Mouse (Mus musculus): ENCODE data around the gene Brd3os. TPM values are rescaled to one million over a fixed set of nuclear protein-coding genes. Genes with fewer than 3 reads are reported as not detected.

The Brd3os gene
- polyA plus RNA-seq, 1 experiment from 2014 or later = 3.7 TPM

GRCm38 (mm10) chr2:27486725-27487124 is 44.6 kb downstream of the Brd3os start:
- no peak for ATAC-seq (ENCODE audit: extremely low read depth, insufficient number of reproducible peaks, low FRiP score, low TSS enrichment)
- H3K4me2 ChIP-seq = no peak overlapping the region

DNA sequence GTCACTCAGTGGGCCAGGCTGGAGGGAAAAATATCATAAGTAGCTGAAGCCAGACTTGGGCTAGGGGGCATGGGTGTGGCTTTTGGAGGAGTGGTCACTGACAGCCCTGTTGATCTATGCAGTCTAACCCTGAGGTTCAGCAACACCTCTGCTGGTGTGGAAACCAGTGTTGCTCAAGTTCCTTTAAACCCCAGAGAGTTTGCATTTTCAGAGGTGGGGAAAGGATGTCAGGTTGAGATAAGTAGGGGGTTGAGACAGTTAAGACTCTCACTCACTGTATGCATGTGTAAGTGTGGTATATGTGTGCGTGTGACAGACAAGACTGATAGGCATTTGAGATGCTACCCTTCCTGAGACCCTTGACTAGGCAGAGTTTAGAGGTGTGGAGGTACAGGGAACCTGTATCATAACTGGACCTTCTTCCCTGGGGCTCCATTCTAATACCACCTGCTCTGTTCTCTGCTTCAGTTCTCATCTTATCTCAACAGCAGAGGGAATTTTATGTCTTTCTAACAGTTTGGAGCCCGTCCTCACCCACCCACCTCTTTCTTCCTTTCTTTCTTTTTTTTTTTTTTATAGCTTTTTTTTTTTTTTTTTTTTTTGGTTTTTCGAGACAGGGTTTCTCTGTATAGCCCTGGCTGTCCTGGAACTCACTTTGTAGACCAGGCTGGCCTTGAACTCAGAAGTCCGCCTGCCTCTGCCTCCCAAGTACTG is 45.4 kb downstream of the Brd3os start:
- Histone ChIP-seq H3K9me3 (no peaks in the 10 kb centered on the region), H3K27ac (replicated peaks) (no peak overlapping the region), H3K27me3 (replicated peaks) (no peaks in the 10 kb centered on the region), H3K4me3 (no peak overlapping the region), H3K4me1 (peaks cover 5% of the 10 kb centered on the region), H3K9ac (no peak overlapping the region), H3K4me2 (no peak overlapping the region), H3K36me3 (no peaks in the 10 kb centered on the region)
- WGBS = 61% methylated on average over 3 of the region's 4 CpGs
- ATAC-seq (ENCODE audit: extremely low read depth, insufficient number of reproducible peaks, low FRiP score, low TSS enrichment) = no peak

More at GRCm38 (mm10) chr2:27486725-27487124, 44.6 kb downstream of the Brd3os start:
- 69% methylated on average over 4 of the region's 4 CpGs for WGBS
- Histone ChIP-seq H3K4me3 (no peak overlapping the region), H3K9ac (no peak overlapping the region), H3K27me3 (replicated peaks) (no peaks in the 10 kb centered on the region), H3K4me1 (peaks cover 5% of the 10 kb centered on the region), H3K36me3 (no peaks in the 10 kb centered on the region), H3K27ac (replicated peaks) (no peak overlapping the region), H3K9me3 (no peaks in the 10 kb centered on the region)

GRCm38 (mm10) chr2:27488362-27488761 is 46.2 kb downstream of the Brd3os start:
- 79% methylated on average over 1 of the region's 1 CpGs for WGBS
- no peak for ATAC-seq (ENCODE audit: extremely low read depth, insufficient number of reproducible peaks, low FRiP score, low TSS enrichment)
- Histone ChIP-seq H3K27ac (replicated peaks) (no peak overlapping the region), H3K9ac (no peak overlapping the region), H3K27me3 (replicated peaks) (no peaks in the 10 kb centered on the region), H3K4me3 (no peak overlapping the region), H3K9me3 (no peaks in the 10 kb centered on the region), H3K4me2 (no peak overlapping the region), H3K36me3 (no peaks in the 10 kb centered on the region), H3K4me1 (peaks cover 5% of the 10 kb centered on the region)

- no peaks in the 10 kb centered on the region for H3K36me3 ChIP-seq
- H3K27me3 ChIP-seq (replicated peaks) = no peaks in the 10 kb centered on the region
- no peak for ATAC-seq (ENCODE audit: extremely low read depth, insufficient number of reproducible peaks, low FRiP score, low TSS enrichment)
- peaks cover 5% of the 10 kb centered on the region for H3K4me1 ChIP-seq
- H3K27ac ChIP-seq (replicated peaks) = no peak overlapping the region
- no peak overlapping the region for H3K4me3 ChIP-seq
- H3K9me3 ChIP-seq = 0 out of 2 replicates have a peak, but pooled peaks cover 10% of the 10 kb centered on the region
- no peak overlapping the region for H3K9ac ChIP-seq
- H3K4me2 ChIP-seq = no peak overlapping the region
- 60% methylated on average over 2 of the region's 2 CpGs for WGBS
Observed at GRCm38 (mm10) chr2:27490939-27491338, 48.8 kb downstream of the Brd3os start.

Small RNAs within 50 kb of the gene (microRNA-seq; reads per million reads assigned to microRNA genes)
- not detected for gene Gm24049
- gene Mir7578 = not detected

Other genes with a start within 250 kb of the Brd3os start
- 17.3 and 18.2 TPM in 2 replicates for gene Sardh, start 194.0 kb upstream of the Brd3os start, polyA plus RNA-seq (2015; fragmentation: Nextera tagmentation; extraction: Ambion mirVana)
- gene Vav2, start 15.3 kb upstream of the Brd3os start, polyA plus RNA-seq (2015; fragmentation: Nextera tagmentation; extraction: Ambion mirVana) = 2.6 and 2.7 TPM in 2 replicates
- 68.7 and 72.2 TPM in 2 replicates for gene Brd3, start 65.3 kb downstream of the Brd3os start, polyA plus RNA-seq (2015; fragmentation: Nextera tagmentation; extraction: Ambion mirVana)
- 29.3 and 30.3 TPM in 2 replicates for gene Wdr5, start 72.8 kb downstream of the Brd3os start, polyA plus RNA-seq (2015; fragmentation: Nextera tagmentation; extraction: Ambion mirVana)
- gene Rxra, start 234.1 kb downstream of the Brd3os start, polyA plus RNA-seq (2015; fragmentation: Nextera tagmentation; extraction: Ambion mirVana) = 6.7 and 7.4 TPM in 2 replicates